Mouse (Mus musculus) embryonic facial prominence, embryonic 10.5 days (tissue): Measurements from ENCODE around the gene Flt4. TPM values are rescaled to one million over a fixed set of nuclear protein-coding genes. Genes with fewer than 3 reads are reported as not detected.

Source experiments
- DNase-seq: peaks from one replicate; pipeline ENCODE4 v3.0.0-alpha.2; 2017; ENCODE audit warnings: low spot score
- H3K27ac ChIP-seq: fragments of 300-500 bp; sonication (generic); replicated peaks from 2 replicates; pipeline ENCODE4 v1.5.1; 2016; ENCODE audit warnings: mild to moderate bottlenecking
- H3K27me3 ChIP-seq: fragments of 300-500 bp; sonication (generic); replicated peaks from 2 replicates; pipeline ENCODE4 v1.6.1; 2016; ENCODE audit warnings: low read depth, mild to moderate bottlenecking; ENCODE audit not compliant: poor library complexity, severe bottlenecking
- H3K36me3 ChIP-seq: fragments of 300-500 bp; sonication (generic); replicated peaks from 2 replicates; pipeline ENCODE4 v1.6.1; 2016; ENCODE audit warnings: mild to moderate bottlenecking, moderate library complexity
- H3K4me1 ChIP-seq: fragments of 300-500 bp; sonication (generic); 2 replicates; pipeline ENCODE4 v1.6.1; 2016
- H3K4me3 ChIP-seq: fragments of 300-500 bp; sonication (generic); 2 replicates; pipeline ENCODE4 v1.5.1; 2016; ENCODE audit warnings: mild to moderate bottlenecking, moderate library complexity
- H3K9me3 ChIP-seq: fragments of 300-500 bp; sonication (generic); 2 replicates; pipeline ENCODE4 v1.6.1; 2016; ENCODE audit warnings: mild to moderate bottlenecking
- WGBS: fragments of 180-500 bp; shearing (Covaris S2); methylation state at CpG from one replicate; pipeline ENCODE4 v1.1.7; 2016; 5-methylcytosine and 5-hydroxymethylcytosine counted together
- polyA plus RNA-seq: library from polyadenylated mRNA; unstranded; fragments of >200 nt; fragmentation: Nextera tagmentation; extraction: Ambion mirVana; gene quantifications from 2 replicates; pipeline ENCODE4 v1.2.1, GENCODE M21; 2016

The Flt4 gene
- polyA plus RNA-seq, 1 experiment from 2014 or later, result 5.6 TPM

GRCm38 (mm10) chr11:49618476-49618875 is 9.4 kb downstream of the Flt4 start:
- peaks cover 18% of the 10 kb centered on the region for H3K27me3 ChIP-seq
- H3K36me3 ChIP-seq, result no peaks in the 10 kb centered on the region
- no peak for DNase-seq
- peaks cover 1% of the 10 kb centered on the region for H3K4me1 ChIP-seq
- H3K4me3 ChIP-seq, result no peak overlapping the region
- WGBS, result 62% methylated on average over 8 of the region's 8 CpGs
- no peak overlapping the region for H3K27ac ChIP-seq
- no peaks in the 10 kb centered on the region for H3K9me3 ChIP-seq

GRCm38 (mm10) chr11:49621953-49622352 is 12.9 kb downstream of the Flt4 start:
- DNase-seq, result no peak
- Histone ChIP-seq H3K36me3 (no peaks in the 10 kb centered on the region), H3K27me3 (no peaks in the 10 kb centered on the region), H3K27ac (no peak overlapping the region), H3K4me1 (peaks cover 14% of the 10 kb centered on the region), H3K4me3 (no peak overlapping the region), H3K9me3 (no peaks in the 10 kb centered on the region)
- WGBS, result 77% methylated on average over 5 of the region's 5 CpGs

- H3K4me3 ChIP-seq, result no peak overlapping the region
- no peaks in the 10 kb centered on the region for H3K36me3 ChIP-seq
- no peaks in the 10 kb centered on the region for H3K27me3 ChIP-seq
- H3K27ac ChIP-seq, result no peak overlapping the region
- DNase-seq, result no peak
- no peaks in the 10 kb centered on the region for H3K9me3 ChIP-seq
- H3K4me1 ChIP-seq, result peaks cover 15% of the 10 kb centered on the region
- WGBS, result 75% methylated on average over 3 of the region's 3 CpGs
Measured at GRCm38 (mm10) chr11:49624156-49624555, 15.1 kb downstream of the Flt4 start.

- 69% methylated on average over 15 of the region's 15 CpGs for WGBS
- DNase-seq, result no peak
- no peak overlapping the region for H3K27ac ChIP-seq
- no peak overlapping the region for H3K4me3 ChIP-seq
- peaks cover 15% of the 10 kb centered on the region for H3K4me1 ChIP-seq
- H3K27me3 ChIP-seq, result no peaks in the 10 kb centered on the region
- no peaks in the 10 kb centered on the region for H3K36me3 ChIP-seq
- H3K9me3 ChIP-seq, result no peaks in the 10 kb centered on the region
Measured at GRCm38 (mm10) chr11:49625863-49626262, 16.8 kb downstream of the Flt4 start.

GRCm38 (mm10) chr11:49626748-49627147 is 17.7 kb downstream of the Flt4 start:
- no peaks in the 10 kb centered on the region for H3K9me3 ChIP-seq
- H3K36me3 ChIP-seq, result no peaks in the 10 kb centered on the region
- no peak overlapping the region for H3K4me3 ChIP-seq
- 60% methylated on average over 8 of the region's 8 CpGs for WGBS
- no peak for DNase-seq
- H3K4me1 ChIP-seq, result peaks cover 15% of the 10 kb centered on the region
- no peak overlapping the region for H3K27ac ChIP-seq
- no peaks in the 10 kb centered on the region; the same call in 1 of the 2 replicates for H3K27me3 ChIP-seq

GRCm38 (mm10) chr11:49631154-49631553 is 22.1 kb downstream of the Flt4 start:
- no peaks in the 10 kb centered on the region for H3K36me3 ChIP-seq
- 33% methylated on average over 3 of the region's 3 CpGs for WGBS
- no peak overlapping the region for H3K27ac ChIP-seq
- H3K4me1 ChIP-seq, result peaks cover 20% of the 10 kb centered on the region
- no peak for DNase-seq
- H3K4me3 ChIP-seq, result no peak overlapping the region
- no peaks in the 10 kb centered on the region for H3K9me3 ChIP-seq
- peaks cover 44% of the 10 kb centered on the region for H3K27me3 ChIP-seq

GRCm38 (mm10) chr11:49632256-49632655 is 23.2 kb downstream of the Flt4 start:
- WGBS, result 62% methylated on average over 2 of the region's 2 CpGs
- no peak overlapping the region for H3K4me3 ChIP-seq
- H3K27ac ChIP-seq, result no peak overlapping the region
- peaks cover 55% of the 10 kb centered on the region for H3K27me3 ChIP-seq
- no peaks in the 10 kb centered on the region for H3K9me3 ChIP-seq
- H3K4me1 ChIP-seq, result peaks cover 18% of the 10 kb centered on the region
- no peak for DNase-seq
- no peaks in the 10 kb centered on the region for H3K36me3 ChIP-seq

- no peaks in the 10 kb centered on the region for H3K9me3 ChIP-seq
- peaks cover 18% of the 10 kb centered on the region for H3K4me1 ChIP-seq
- H3K27ac ChIP-seq, result no peak overlapping the region
- DNase-seq, result no peak
- H3K4me3 ChIP-seq, result peak overlapping the region; percentile 39
- no peaks in the 10 kb centered on the region for H3K36me3 ChIP-seq
- H3K27me3 ChIP-seq, result peaks cover 68% of the 10 kb centered on the region
- WGBS, result 5% methylated on average over 22 of the region's 22 CpGs
Measured at GRCm38 (mm10) chr11:49634101-49634500, 25.0 kb downstream of the Flt4 start.

- H3K4me3 ChIP-seq, result no peak overlapping the region
- no peak overlapping the region for H3K27ac ChIP-seq
- no peaks in the 10 kb centered on the region for H3K36me3 ChIP-seq
- peaks cover 68% of the 10 kb centered on the region for H3K27me3 ChIP-seq
- no peak for DNase-seq
- H3K9me3 ChIP-seq, result no peaks in the 10 kb centered on the region
- whole genome bisulfite sequencing, result 66% methylated on average over 6 of the region's 6 CpGs
- peaks cover 18% of the 10 kb centered on the region for H3K4me1 ChIP-seq
Measured at GRCm38 (mm10) chr11:49635671-49636070, 26.6 kb downstream of the Flt4 start.

GRCm38 (mm10) chr11:49636449-49636848 is 27.4 kb downstream of the Flt4 start:
- Histone ChIP-seq H3K4me1 (peaks cover 18% of the 10 kb centered on the region), H3K9me3 (no peaks in the 10 kb centered on the region), H3K36me3 (no peaks in the 10 kb centered on the region), H3K4me3 (peak overlapping the region; percentile 23; the same call in 1 of the 2 replicates), H3K27ac (no peak overlapping the region), H3K27me3 (peaks cover 68% of the 10 kb centered on the region)
- 5% methylated on average over 11 of the region's 11 CpGs for WGBS
- DNase-seq, result peak; percentile 42

- Histone ChIP-seq H3K4me1 (peaks cover 3% of the 10 kb centered on the region), H3K27me3 (no peaks in the 10 kb centered on the region), H3K9me3 (no peaks in the 10 kb centered on the region), H3K27ac (no peak overlapping the region), H3K36me3 (no peaks in the 10 kb centered on the region), H3K4me3 (no peak overlapping the region)
- DNase-seq, result no peak
- 63% methylated on average over 8 of the region's 8 CpGs for WGBS
Measured at GRCm38 (mm10) chr11:49645677-49646076, 36.6 kb downstream of the Flt4 start.

GRCm38 (mm10) chr11:49650113-49650993 is 41.3 kb downstream of the Flt4 start:
- DNase-seq, result peak; percentile 54
- Histone ChIP-seq H3K4me3 (no peak overlapping the region), H3K36me3 (no peaks in the 10 kb centered on the region), H3K4me1 (peaks cover 18% of the 10 kb centered on the region), H3K27me3 (no peaks in the 10 kb centered on the region), H3K9me3 (no peaks in the 10 kb centered on the region), H3K27ac (no peak overlapping the region)
- WGBS, result 55% methylated on average over 18 of the region's 18 CpGs
